Mouse (Mus musculus) splenic B cell, adult 2 months (primary cell): ENCODE data around the gene Cnot1.

ENCODE experiments used
- DNase-seq: peaks from one replicate; pipeline ENCODE4 v3.0.0-alpha.2; 2011; ENCODE audit warnings: low read depth, low spot score
- H3K27me3 ChIP-seq: 2 replicates; pipeline ENCODE4 v1.6.1; 2012; ENCODE audit warnings: mild to moderate bottlenecking, low read length, moderate library complexity, mixed read lengths; ENCODE audit not compliant: control insufficient read depth, poor library complexity, insufficient read depth, severe bottlenecking
- H3K36me3 ChIP-seq: 2 replicates; pipeline ENCODE4 v1.6.1; 2012; ENCODE audit warnings: mild to moderate bottlenecking, low read length, moderate library complexity, mixed read lengths; ENCODE audit not compliant: control insufficient read depth, poor library complexity, insufficient read depth, severe bottlenecking

Cnot1 gene

DNA sequence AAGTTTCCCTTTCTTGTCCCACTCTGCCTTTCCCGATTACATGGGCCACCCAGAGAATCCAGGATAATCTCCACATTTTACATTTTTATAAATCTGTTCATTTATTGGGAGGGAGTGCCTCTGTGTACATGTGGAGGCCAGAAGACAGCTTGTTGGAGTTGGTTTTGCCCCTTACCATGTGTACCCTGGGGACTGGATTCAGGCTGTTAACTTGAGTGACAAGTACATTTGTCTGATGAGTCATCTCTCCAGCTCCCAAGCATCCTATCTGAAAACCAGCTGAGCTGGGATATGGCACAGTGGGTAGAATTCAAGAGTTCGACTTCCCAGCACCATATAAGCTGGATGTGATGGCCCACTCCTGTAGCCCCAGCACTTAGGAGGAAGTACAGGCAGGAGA, 137.3 kb downstream of the Cnot1 start:
- DNase-seq, result no peak

More for the DNA sequence above, 137.3 kb downstream of the Cnot1 start:
- Histone ChIP-seq H3K27me3 (no peaks in the 10 kb centered on the region), H3K36me3 (no peaks in the 10 kb centered on the region)
